Mouse (Mus musculus) liver, postnatal 0 days (tissue): Measurements from ENCODE around the gene Rwdd2a. TPM values are rescaled to one million over a fixed set of nuclear protein-coding genes. Genes with fewer than 3 reads are reported as not detected.

Experiments used
- ATAC-seq: fragments of 200-750 bp; cut with Nextera tagmentation; 2 replicates; pipeline ENCODE4 v1.8.0; 2017; ENCODE audit warnings: mild to moderate bottlenecking, moderate library complexity
- DNase-seq: peaks from one replicate; pipeline ENCODE4 v3.0.0-alpha.2; 2016
- H3K27ac ChIP-seq: fragments of 300-500 bp; sonication (generic); 2 replicates; pipeline ENCODE4 v1.5.1; 2014; ENCODE audit warnings: antibody characterized with exemption, moderate library complexity, mild to moderate bottlenecking, low read depth
- H3K27me3 ChIP-seq: fragments of 300-500 bp; sonication (generic); 2 replicates; pipeline ENCODE4 v1.6.1; 2014; ENCODE audit warnings: low read length, control low read depth, mixed read lengths; ENCODE audit not compliant: insufficient read depth
- H3K36me3 ChIP-seq: fragments of 300-500 bp; sonication (generic); replicated peaks from 2 replicates; pipeline ENCODE4 v1.6.1; 2014; ENCODE audit warnings: mild to moderate bottlenecking, control low read depth, low read length, moderate library complexity, mixed read lengths; ENCODE audit not compliant: insufficient read depth
- H3K4me1 ChIP-seq: fragments of 300-500 bp; sonication (generic); 2 replicates; pipeline ENCODE4 v1.6.1; 2014; ENCODE audit warnings: antibody characterized with exemption, mild to moderate bottlenecking, control low read depth; ENCODE audit not compliant: insufficient read depth
- H3K4me2 ChIP-seq: fragments of 300-500 bp; sonication (generic); 2 replicates; pipeline ENCODE4 v1.6.1; 2014; ENCODE audit warnings: low read depth, mild to moderate bottlenecking, low read length, moderate library complexity, mixed read lengths
- H3K4me3 ChIP-seq: fragments of 300-500 bp; sonication (generic); 2 replicates; pipeline ENCODE4 v1.5.1; 2014; ENCODE audit warnings: low read depth, low read length
- H3K9ac ChIP-seq: fragments of 300-500 bp; sonication (generic); replicated peaks from 2 replicates; pipeline ENCODE4 v1.6.1; 2014; ENCODE audit warnings: mild to moderate bottlenecking, moderate library complexity
- H3K9me3 ChIP-seq: fragments of 300-500 bp; sonication (generic); 2 replicates; pipeline ENCODE4 v1.6.1; 2016; ENCODE audit warnings: mild to moderate bottlenecking, control low read depth, low read length, mixed read lengths
- CTCF ChIP-seq: sonication (generic); IDR thresholded peaks from 2 replicates; pipeline ENCODE4 v1.5.1; 2016; ENCODE audit warnings: antibody characterized with exemption, low read depth
- EP300 ChIP-seq: IDR thresholded peaks from 2 replicates; pipeline ENCODE4 v1.6.1; 2016; ENCODE audit warnings: antibody characterized with exemption, low read depth, mild to moderate bottlenecking
- WGBS: fragments of 180-500 bp; shearing (Covaris S2); extraction: QIAGEN DNeasy Blood & Tissue Kit; methylation state at CpG from one replicate; pipeline ENCODE4 v1.1.7; 2014; ENCODE audit not compliant: insufficient replicate concordance; 5-methylcytosine and 5-hydroxymethylcytosine counted together
- polyA plus RNA-seq: library from polyadenylated mRNA; unstranded; fragments of >200 nt; fragmentation: Nextera tagmentation; extraction: Ambion mirVana; gene quantifications from 2 replicates; pipeline ENCODE4 v1.2.1, GENCODE M21; 2015

The Rwdd2a gene
- polyA plus RNA-seq, result 1.2 and 1.4 TPM in 2 replicates

DNA sequence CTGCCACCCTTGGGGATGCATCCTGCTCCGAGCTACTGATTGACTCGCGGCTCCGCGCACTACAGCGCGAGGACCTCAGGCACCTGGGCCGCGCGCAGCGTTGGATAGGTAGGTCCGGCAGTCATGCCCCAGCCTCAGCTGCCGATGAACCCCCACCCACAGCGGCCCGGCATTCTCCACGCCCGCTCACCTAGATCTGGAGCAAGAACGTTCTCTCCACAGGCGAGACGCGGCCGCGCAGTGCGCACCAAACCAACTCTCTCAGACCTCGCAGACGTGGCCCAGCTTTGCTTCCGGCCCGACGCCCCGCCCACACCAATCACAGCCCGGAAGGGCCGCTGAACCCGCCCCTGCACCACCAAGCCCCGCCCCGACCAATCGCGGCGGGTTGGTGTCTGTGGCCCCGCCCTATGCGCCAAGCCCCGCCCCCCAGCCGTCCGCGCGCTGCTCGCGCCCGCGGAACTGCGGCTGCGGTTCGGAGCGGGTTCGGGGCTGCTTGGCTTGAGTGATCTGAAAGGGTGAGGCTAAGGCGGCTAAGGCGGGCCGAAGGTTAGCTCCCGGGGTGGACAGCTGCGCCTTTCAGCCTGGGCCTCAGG, at the start of gene Rwdd2a, which contains the start of gene Pgm3:
Gene Rwdd2a, plus strand, starts transcription at position 452 of the 596 bp plus-strand sequence.
Gene Pgm3, minus strand, starts transcription at position 303 of the 596 bp plus-strand sequence.
- no peak for TF ChIP-seq CTCF
- no peak for TF ChIP-seq EP300
- H3K4me1 ChIP-seq, result peaks cover 19% of the 10 kb centered on the region
- peak within 1 kb of the TSS; percentile 70 for H3K9ac ChIP-seq
- under 1% methylated on average over 55 of the region's 59 CpGs for WGBS
- peak; percentile 99 for DNase-seq
- H3K4me2 ChIP-seq, result peak within 1 kb of the TSS; percentile 98
- H3K9me3 ChIP-seq, result no peaks in the 10 kb centered on the region
- H3K4me3 ChIP-seq, result peak within 1 kb of the TSS; percentile 64
- peak within 1 kb of the TSS; percentile 79 for H3K27ac ChIP-seq
- H3K36me3 ChIP-seq, result no peaks in the 10 kb centered on the region; the same call in 1 of the 2 replicates
- no peaks in the 10 kb centered on the region for H3K27me3 ChIP-seq
- peak; percentile 98 for ATAC-seq

DNA sequence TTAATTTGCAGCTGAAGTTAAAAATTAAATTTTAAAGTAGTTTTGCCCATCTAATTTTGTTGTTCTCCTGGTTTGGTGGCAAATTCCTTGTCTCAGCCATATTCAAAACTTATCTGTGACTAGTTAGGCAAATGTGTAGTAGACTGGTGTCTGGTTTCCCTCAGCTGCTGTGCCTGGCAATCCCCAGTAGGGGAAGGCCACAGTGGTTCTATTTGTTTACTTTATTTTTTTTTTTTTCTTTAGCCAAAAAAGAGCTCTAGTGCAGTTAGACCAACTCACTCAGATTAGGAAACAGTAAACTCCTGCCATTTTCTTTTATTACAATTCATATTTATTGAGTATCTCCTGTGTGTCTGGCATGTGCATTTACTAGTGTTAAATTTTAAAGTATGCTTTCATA, 49.5 kb upstream of the Rwdd2a start:
- Histone ChIP-seq H3K4me1 (no peaks in the 10 kb centered on the region), H3K27me3 (no peaks in the 10 kb centered on the region), H3K9me3 (no peaks in the 10 kb centered on the region), H3K9ac (no peak overlapping the region), H3K4me2 (no peak overlapping the region), H3K4me3 (no peak overlapping the region), H3K27ac (no peak overlapping the region), H3K36me3 (peaks cover 26% of the 10 kb centered on the region)
- ATAC-seq, result no peak
- TF ChIP-seq CTCF, result no peak
- TF ChIP-seq EP300, result no peak
- no peak for DNase-seq

GRCm38 (mm10) chr9:86525600-86525999, 46.2 kb upstream of the Rwdd2a start:
- no peak overlapping the region for H3K4me3 ChIP-seq
- H3K4me1 ChIP-seq, result no peaks in the 10 kb centered on the region
- WGBS, result 55% methylated on average over 2 of the region's 2 CpGs
- ATAC-seq, result no peak
- no peak overlapping the region for H3K4me2 ChIP-seq
- no peaks in the 10 kb centered on the region for H3K9me3 ChIP-seq
- peaks cover 21% of the 10 kb centered on the region for H3K36me3 ChIP-seq
- TF ChIP-seq CTCF (no peak), EP300 (no peak)
- H3K9ac ChIP-seq, result no peak overlapping the region
- H3K27me3 ChIP-seq, result no peaks in the 10 kb centered on the region
- H3K27ac ChIP-seq, result no peak overlapping the region
- no peak for DNase-seq

- Histone ChIP-seq H3K36me3 (peaks cover 18% of the 10 kb centered on the region), H3K9ac (no peak overlapping the region), H3K9me3 (no peaks in the 10 kb centered on the region), H3K27me3 (no peaks in the 10 kb centered on the region), H3K4me2 (no peak overlapping the region), H3K27ac (no peak overlapping the region), H3K4me1 (no peaks in the 10 kb centered on the region), H3K4me3 (no peak overlapping the region)
- no peak for DNase-seq
- 66% methylated on average over 5 of the region's 5 CpGs for WGBS
- ATAC-seq, result no peak
- TF ChIP-seq EP300 (no peak), CTCF (no peak)
Measured at GRCm38 (mm10) chr9:86534071-86534470, 37.7 kb upstream of the Rwdd2a start.

DNA sequence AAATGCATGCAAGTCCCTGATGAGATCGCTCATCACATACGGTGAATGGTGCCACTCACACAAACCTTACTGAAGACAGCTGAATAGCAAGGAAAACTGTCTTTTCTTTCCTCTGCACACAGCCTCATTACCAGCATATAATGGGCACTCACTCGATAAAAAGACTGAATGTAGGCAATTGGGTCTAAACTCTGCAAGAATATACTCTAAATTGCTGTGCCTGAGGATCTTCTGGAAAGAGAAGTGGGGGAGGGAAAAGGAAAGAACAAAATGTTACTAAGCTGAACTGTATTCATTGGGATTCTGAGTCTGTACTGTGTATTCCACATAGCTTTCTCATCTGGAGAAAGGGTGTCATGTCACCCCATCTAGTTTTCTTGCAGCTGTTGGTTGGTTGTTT, 28.3 kb upstream of the Rwdd2a start:
- DNase-seq, result no peak
- WGBS, result 92% methylated on average over 3 of the region's 3 CpGs

GRCm38 (mm10) chr9:86544559-86544958, 27.2 kb upstream of the Rwdd2a start:
- 52% methylated on average over 1 of the region's 1 CpGs for WGBS
- Histone ChIP-seq H3K27ac (no peak overlapping the region), H3K4me3 (no peak overlapping the region), H3K4me1 (0 out of 2 replicates have a peak, but pooled peaks cover 2% of the 10 kb centered on the region), H3K27me3 (no peaks in the 10 kb centered on the region), H3K9ac (no peak overlapping the region), H3K36me3 (peaks cover 24% of the 10 kb centered on the region), H3K4me2 (no peak overlapping the region), H3K9me3 (no peaks in the 10 kb centered on the region)
- no peak for DNase-seq
- no peak for ATAC-seq
- TF ChIP-seq EP300 (no peak), CTCF (no peak)

More for the DNA sequence above, 28.3 kb upstream of the Rwdd2a start:
- H3K9ac ChIP-seq, result no peak overlapping the region
- H3K27me3 ChIP-seq, result no peaks in the 10 kb centered on the region
- no peak overlapping the region for H3K27ac ChIP-seq
- H3K36me3 ChIP-seq, result peaks cover 20% of the 10 kb centered on the region
- ATAC-seq, result no peak
- no peaks in the 10 kb centered on the region for H3K9me3 ChIP-seq
- H3K4me2 ChIP-seq, result no peak overlapping the region
- no peak overlapping the region for H3K4me3 ChIP-seq
- TF ChIP-seq EP300, result no peak
- no peak for TF ChIP-seq CTCF
- 0 out of 2 replicates have a peak, but pooled peaks cover 2% of the 10 kb centered on the region for H3K4me1 ChIP-seq
